Mouse (Mus musculus): ENCODE results near the gene Tcp11.

DNA sequence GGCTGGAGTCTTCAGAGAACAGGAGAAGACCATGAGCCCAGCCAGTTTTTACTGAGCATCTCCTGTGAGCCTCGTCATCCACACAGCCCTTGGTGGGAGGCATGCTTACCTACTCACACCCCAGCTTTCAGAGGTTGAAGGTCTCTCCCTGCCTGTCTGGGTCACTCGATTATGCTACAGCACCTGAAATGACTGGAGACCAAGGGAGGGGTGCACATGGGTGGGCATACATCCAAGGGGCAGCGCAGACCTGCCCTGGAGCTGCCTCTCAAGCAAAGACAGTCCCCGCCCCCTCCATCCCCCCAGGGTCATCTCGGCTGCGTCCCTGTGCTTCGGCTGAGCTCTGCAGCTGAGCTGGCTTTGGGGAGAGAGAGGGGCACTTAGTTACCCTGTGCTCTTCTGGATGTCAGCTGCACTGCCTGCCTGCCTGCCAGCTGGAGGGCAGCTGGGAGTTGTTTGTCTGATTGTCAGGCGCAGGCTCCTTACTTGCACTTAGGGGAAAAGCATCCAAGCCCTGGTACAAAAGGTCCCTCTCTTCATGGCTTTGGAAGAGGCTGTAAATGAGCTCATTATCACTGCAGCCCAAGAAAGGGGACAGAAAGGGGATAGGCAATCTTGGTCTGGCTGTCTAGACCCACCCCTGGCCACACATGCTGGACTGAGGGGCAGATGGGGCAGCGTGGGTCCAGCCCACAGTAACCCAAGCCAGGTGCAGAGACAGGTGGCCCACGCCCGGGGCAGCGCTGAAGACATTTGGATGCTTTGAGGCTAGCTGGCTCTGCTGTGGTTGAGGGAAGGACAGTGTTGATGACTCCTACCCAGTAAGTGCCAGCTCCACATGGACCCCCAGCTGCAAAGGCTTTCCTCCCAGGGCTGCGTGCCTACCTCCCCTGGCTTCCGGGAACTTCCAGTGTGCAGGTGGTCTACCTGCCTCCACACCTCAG is 43.4 kb downstream of the Tcp11 start:
- TF ChIP-seq CTCF (IDR thresholded peaks at IDR 0.05; ENCODE audit: extremely low read depth, insufficient read length, insufficient replicate concordance, low read depth, low read length), result no peak
- no peak for TF ChIP-seq POLR2A (IDR thresholded peaks at IDR 0.05; ENCODE audit: low read depth, low read length)

Data from small intestine, adult 2 months (tissue).